In genomic region chr8:124746661-124747060, GRCm38 (mm10) we compare ENCODE assay signal across 21 mouse cellular contexts. TPM values are rescaled to one million over a fixed set of nuclear protein-coding genes. Genes with fewer than 3 reads are reported as not detected.
"Had no signal": no experiment of that assay in that cellular context is flagged by ENCODE, and none has a peak within 500 bp of the region (broad histone marks: within the 10 kb centered on the region; RNA-seq: fewer than 3 reads in every experiment).

No protein-coding gene starts in this region.

- DNase-seq: lung, adult 18-20 months; lung, embryonic 14.5 days; lung, postnatal 10 days; lung, postnatal 4 days; midbrain, embryonic 14.5 days; retina, postnatal 1 day; right cerebral cortex, adult 18-20 months; right cerebral cortex, postnatal 25 days; right cerebral cortex, postnatal 4 days; spleen, adult 18-20 months; thymus, adult 18-20 months; thymus, postnatal 14 days; thymus, postnatal 36 days had no signal

- H3K27ac ChIP-seq: midbrain, embryonic 10.5 days; midbrain, embryonic 12.5 days; neural tube, embryonic 13.5 days; neural tube, embryonic 15.5 days had no signal

- H3K4me2 ChIP-seq: lung, embryonic 14.5 days; midbrain, embryonic 12.5 days; neural tube, embryonic 13.5 days; neural tube, embryonic 15.5 days had no signal

- H3K36me3 ChIP-seq: midbrain, embryonic 12.5 days; neural tube, embryonic 13.5 days; neural tube, embryonic 15.5 days had no signal

- H3K9ac ChIP-seq: lung, embryonic 14.5 days; midbrain, embryonic 12.5 days; neural tube, embryonic 13.5 days; neural tube, embryonic 15.5 days had no signal

- H3K4me3 ChIP-seq: midbrain, embryonic 10.5 days; midbrain, embryonic 12.5 days; myocyte; neural tube, embryonic 13.5 days; neural tube, embryonic 15.5 days had no signal

- H3K9me3 ChIP-seq: midbrain, embryonic 10.5 days; midbrain, embryonic 12.5 days; neural tube, embryonic 13.5 days; neural tube, embryonic 15.5 days had no signal

- ATAC-seq: midbrain, embryonic 16.5 days had no signal

RNA-seq across cellular contexts. Expression of gene Fam89a, which starts 5.0 kb away (rescaled TPM):
- total RNA-seq: megakaryocyte-erythroid progenitor cell, adult 5-6 weeks had no signal

RNA-seq across cellular contexts. Expression of gene Trim67, which starts 46.2 kb away (rescaled TPM):
- total RNA-seq: megakaryocyte-erythroid progenitor cell, adult 5-6 weeks had no signal
- polyA plus RNA-seq: thymus, postnatal 0 days had no signal
